Mouse (Mus musculus) neutrophil, adult 83 days (primary cell): ENCODE data around the gene Trappc1. TPM values are rescaled to one million over a fixed set of nuclear protein-coding genes. Genes with fewer than 3 reads are reported as not detected.

Source experiments
- total RNA-seq, 2 experiments: library from RNA; stranded (reverse); gene quantifications; one replicate each; pipeline ENCODE4 v1.2.4; 2023

Trappc1 gene
- total RNA-seq = 10 to 100 TPM; 44.7 to 46.6 TPM

GRCm38 (mm10) chr11:69323667-69324111 is at the start of gene Trappc1, which contains the start of gene Cntrob:
Gene Trappc1 (plus strand): TSS chr11:69323980.
Gene Cntrob (minus strand): TSS chr11:69323775.

GRCm38 (mm10) chr11:69325628-69326407 is 2.0 kb downstream of the Trappc1 start, which contains the start of gene Kcnab3:
Gene Kcnab3 (plus strand): TSS chr11:69326258.

GRCm38 (mm10) chr11:69340161-69341131 is 16.7 kb downstream of the Trappc1 start, which contains the start of gene Rnf227:
Gene Rnf227 (plus strand): TSS chr11:69340461.

GRCm38 (mm10) chr11:69369215-69369989 is 45.6 kb downstream of the Trappc1 start, which contains the start of gene Chd3:
Gene Chd3 (minus strand): TSS chr11:69369406.

Other genes starting within 250 kb of the Trappc1 start
- 100 to 1,000 TPM; 228 to 249 TPM for gene Vamp2, start 235.5 kb upstream of the Trappc1 start, total RNA-seq
- 100 to 1,000 TPM; 205 to 241 TPM for gene Per1, start 228.8 kb upstream of the Trappc1 start, total RNA-seq
- gene Hes7, start 203.6 kb upstream of the Trappc1 start, total RNA-seq = not detected
- gene 9130213A22Rik, start 201.4 kb upstream of the Trappc1 start, total RNA-seq = not detected
- under 1 TPM in 1 of 2 experiments, not detected in 1; 0.09 TPM for gene Aloxe3, start 198.1 kb upstream of the Trappc1 start, total RNA-seq
- gene Alox12b, start 167.0 kb upstream of the Trappc1 start, total RNA-seq = not detected
- gene Alox8, start 126.1 kb upstream of the Trappc1 start, total RNA-seq = under 1 TPM; 0.11 to 0.28 TPM
- not detected for gene Gucy2e, start 86.9 kb upstream of the Trappc1 start, total RNA-seq
- gene Cntrob, start 205 bp upstream of the Trappc1 start, total RNA-seq = 10 to 100 TPM; 12.5 to 15.6 TPM
- under 1 TPM; 0.31 to 0.42 TPM for gene Kcnab3, start 2.3 kb downstream of the Trappc1 start, total RNA-seq
- 1 to 10 TPM in 1 of 2 experiments, under 1 TPM in 1; 0.75 to 1.1 TPM for gene Rnf227, start 16.5 kb downstream of the Trappc1 start, total RNA-seq
- gene Chd3, start 45.4 kb downstream of the Trappc1 start, total RNA-seq = 10 to 100 TPM; 12.7 to 16.7 TPM
- 10 to 100 TPM; 47.3 to 48.0 TPM for gene Naa38, start 71.5 kb downstream of the Trappc1 start, total RNA-seq
- 10 to 100 TPM; 23.5 to 27.2 TPM for gene Cyb5d1, start 71.7 kb downstream of the Trappc1 start, total RNA-seq
- 10 to 100 TPM in 1 of 2 experiments, 1 to 10 TPM in 1; 9.2 to 11.9 TPM for gene Tmem88, start 74.3 kb downstream of the Trappc1 start, total RNA-seq
- 100 to 1,000 TPM; 148 to 175 TPM for gene Kdm6b, start 89.7 kb downstream of the Trappc1 start, total RNA-seq
- 1 to 10 TPM; 9.6 to 9.8 TPM for gene Dnah2, start 225.1 kb downstream of the Trappc1 start, total RNA-seq
- under 1 TPM; 0.18 to 0.20 TPM for gene Efnb3, start 236.2 kb downstream of the Trappc1 start, total RNA-seq